Mouse (Mus musculus): ENCODE data around the gene Cttn.

The Cttn gene

DNA sequence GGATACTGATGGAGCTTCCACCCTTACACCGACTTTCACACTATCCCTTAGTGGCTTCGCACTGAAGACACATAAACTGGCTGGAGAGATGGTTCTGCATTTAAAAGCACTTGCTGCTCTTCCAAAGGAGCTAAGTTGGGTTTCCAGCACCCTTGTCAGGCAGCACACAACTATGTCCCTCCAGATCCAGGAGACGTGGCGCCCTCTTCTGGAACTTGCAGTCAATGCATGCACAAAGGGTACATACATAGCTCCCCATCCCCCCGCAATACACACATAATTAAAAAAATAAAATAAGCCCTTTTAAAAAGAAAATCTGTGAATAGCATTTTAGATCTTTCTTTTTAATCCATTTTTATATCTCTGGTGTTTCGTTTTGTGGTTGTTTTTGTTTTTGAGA is 83.3 kb downstream of the Cttn start:
- no peak for DNase-seq

Measured in thymus, adult 18-20 months (tissue).